Mouse (Mus musculus) bone marrow, adult 2 months (tissue): ENCODE measurements at regions not wholly inside any gene's neighbourhood (a gene's known extent, or its start where the extent isn't known, plus 50 kb on each side); places are given as distances from the start of the nearest gene placed in this dataset.

ENCODE experiments used
- CTCF ChIP-seq: fragments of 200-500 bp; IDR thresholded peaks from 2 replicates; pipeline ENCODE4 v1.5.1; 2011; ENCODE audit warnings: low read length, control low read depth; ENCODE audit not compliant: control insufficient read depth, insufficient read depth
- POLR2A ChIP-seq: fragments of 200-500 bp; IDR thresholded peaks from 2 replicates; pipeline ENCODE4 v1.6.1; 2011; ENCODE audit warnings: low read depth, mild to moderate bottlenecking, control low read depth, low read length, borderline replicate concordance; ENCODE audit not compliant: control insufficient read depth

GRCm38 (mm10) chr8:78110003-78110649 lies 103.0 kb upstream of the Ttc29 start:
- TF ChIP-seq POLR2A (no peak), CTCF (no peak)
